Mouse (Mus musculus): ENCODE measurements around the gene Pld1. TPM values are rescaled to one million over a fixed set of nuclear protein-coding genes. Genes with fewer than 3 reads are reported as not detected.

The Pld1 gene
- polyA plus RNA-seq, 1 experiment from 2014 or later: 5.0 TPM

- no peak for TF ChIP-seq CTCF (IDR thresholded peaks at IDR 0.05; ENCODE audit: low read depth)
- H3K27ac ChIP-seq: no peak overlapping the region
- H3K4me3 ChIP-seq (replicated peaks; ENCODE audit: low read depth, low read length): no peak overlapping the region
- DNase-seq (ENCODE audit: low spot score): no peak
- H3K27me3 ChIP-seq (ENCODE audit: insufficient read depth, low read length): no peaks in the 10 kb centered on the region
- ATAC-seq (replicated peaks; ENCODE audit: low FRiP score, low read depth): no peak
- no peaks in the 10 kb centered on the region for H3K36me3 ChIP-seq (ENCODE audit: insufficient read depth, low read length)
- no peak overlapping the region for H3K4me2 ChIP-seq (ENCODE audit: low read length)
- 88% methylated on average over 2 of the region's 2 CpGs for WGBS
- no peaks in the 10 kb centered on the region for H3K9me3 ChIP-seq (replicated peaks; ENCODE audit: low read length)
- H3K4me1 ChIP-seq (replicated peaks; ENCODE audit: insufficient read depth, low read length): no peaks in the 10 kb centered on the region
- H3K9ac ChIP-seq (ENCODE audit: low read depth, low read length): no peak overlapping the region
Observed at GRCm38 (mm10) chr3:27950726-27951125, 12.2 kb downstream of the Pld1 start.

- TF ChIP-seq CTCF (IDR thresholded peaks at IDR 0.05; ENCODE audit: low read depth): no peak
- Histone ChIP-seq H3K27me3 (ENCODE audit: insufficient read depth, low read length) (no peaks in the 10 kb centered on the region), H3K27ac (no peak overlapping the region), H3K9ac (ENCODE audit: low read depth, low read length) (no peak overlapping the region), H3K4me2 (ENCODE audit: low read length) (no peak overlapping the region), H3K4me1 (replicated peaks; ENCODE audit: insufficient read depth, low read length) (no peaks in the 10 kb centered on the region), H3K9me3 (replicated peaks; ENCODE audit: low read length) (no peaks in the 10 kb centered on the region), H3K36me3 (ENCODE audit: insufficient read depth, low read length) (no peaks in the 10 kb centered on the region), H3K4me3 (replicated peaks; ENCODE audit: low read depth, low read length) (no peak overlapping the region)
- DNase-seq (ENCODE audit: low spot score) (no peak), ATAC-seq (replicated peaks; ENCODE audit: low FRiP score, low read depth) (no peak)
- WGBS: 82% methylated on average over 4 of the region's 4 CpGs
Observed at GRCm38 (mm10) chr3:27951721-27952120, 13.2 kb downstream of the Pld1 start.

- Histone ChIP-seq H3K9ac (ENCODE audit: low read depth, low read length) (no peak overlapping the region), H3K36me3 (ENCODE audit: insufficient read depth, low read length) (no peaks in the 10 kb centered on the region), H3K4me2 (ENCODE audit: low read length) (no peak overlapping the region), H3K27ac (no peak overlapping the region), H3K9me3 (replicated peaks; ENCODE audit: low read length) (no peaks in the 10 kb centered on the region), H3K4me3 (replicated peaks; ENCODE audit: low read depth, low read length) (no peak overlapping the region), H3K27me3 (ENCODE audit: insufficient read depth, low read length) (no peaks in the 10 kb centered on the region), H3K4me1 (replicated peaks; ENCODE audit: insufficient read depth, low read length) (no peaks in the 10 kb centered on the region)
- ATAC-seq (replicated peaks; ENCODE audit: low FRiP score, low read depth): no peak
- DNase-seq (ENCODE audit: low spot score): no peak
- TF ChIP-seq CTCF (IDR thresholded peaks at IDR 0.05; ENCODE audit: low read depth): no peak
- WGBS: 87% methylated on average over 1 of the region's 1 CpGs
Observed at GRCm38 (mm10) chr3:27956006-27956405, 17.5 kb downstream of the Pld1 start.

- DNase-seq (ENCODE audit: low spot score) (no peak), ATAC-seq (replicated peaks; ENCODE audit: low FRiP score, low read depth) (peak; percentile 54; the same call in 1 of the 2 replicates)
- H3K4me3 ChIP-seq (replicated peaks; ENCODE audit: low read depth, low read length): no peak overlapping the region
- WGBS: 86% methylated on average over 6 of the region's 6 CpGs
- H3K36me3 ChIP-seq (ENCODE audit: insufficient read depth, low read length): no peaks in the 10 kb centered on the region
- no peak overlapping the region for H3K9ac ChIP-seq (ENCODE audit: low read depth, low read length)
- no peak overlapping the region for H3K27ac ChIP-seq
- no peaks in the 10 kb centered on the region for H3K4me1 ChIP-seq (replicated peaks; ENCODE audit: insufficient read depth, low read length)
- H3K4me2 ChIP-seq (ENCODE audit: low read length): no peak overlapping the region
- no peaks in the 10 kb centered on the region for H3K9me3 ChIP-seq (replicated peaks; ENCODE audit: low read length)
- H3K27me3 ChIP-seq (ENCODE audit: insufficient read depth, low read length): no peaks in the 10 kb centered on the region
- no peak for TF ChIP-seq CTCF (IDR thresholded peaks at IDR 0.05; ENCODE audit: low read depth)
Observed at GRCm38 (mm10) chr3:27959221-27959620, 20.7 kb downstream of the Pld1 start.

GRCm38 (mm10) chr3:27961162-27961561, 22.7 kb downstream of the Pld1 start:
- Histone ChIP-seq H3K4me2 (ENCODE audit: low read length) (no peak overlapping the region), H3K36me3 (ENCODE audit: insufficient read depth, low read length) (no peaks in the 10 kb centered on the region), H3K9ac (ENCODE audit: low read depth, low read length) (no peak overlapping the region), H3K27me3 (ENCODE audit: insufficient read depth, low read length) (no peaks in the 10 kb centered on the region), H3K9me3 (replicated peaks; ENCODE audit: low read length) (no peaks in the 10 kb centered on the region), H3K4me3 (replicated peaks; ENCODE audit: low read depth, low read length) (no peak overlapping the region), H3K27ac (no peak overlapping the region), H3K4me1 (replicated peaks; ENCODE audit: insufficient read depth, low read length) (no peaks in the 10 kb centered on the region)
- no peak for ATAC-seq (replicated peaks; ENCODE audit: low FRiP score, low read depth)
- no peak for DNase-seq (ENCODE audit: low spot score)
- no peak for TF ChIP-seq CTCF (IDR thresholded peaks at IDR 0.05; ENCODE audit: low read depth)
- WGBS: 86% methylated on average over 3 of the region's 3 CpGs

- Histone ChIP-seq H3K9me3 (replicated peaks; ENCODE audit: low read length) (no peaks in the 10 kb centered on the region), H3K27ac (no peak overlapping the region), H3K36me3 (ENCODE audit: insufficient read depth, low read length) (no peaks in the 10 kb centered on the region), H3K9ac (ENCODE audit: low read depth, low read length) (no peak overlapping the region), H3K4me1 (replicated peaks; ENCODE audit: insufficient read depth, low read length) (no peaks in the 10 kb centered on the region), H3K4me2 (ENCODE audit: low read length) (no peak overlapping the region), H3K4me3 (replicated peaks; ENCODE audit: low read depth, low read length) (no peak overlapping the region), H3K27me3 (ENCODE audit: insufficient read depth, low read length) (no peaks in the 10 kb centered on the region)
- no peak for ATAC-seq (replicated peaks; ENCODE audit: low FRiP score, low read depth)
- DNase-seq (ENCODE audit: low spot score): no peak
- WGBS: 41% methylated on average over 6 of the region's 6 CpGs
- TF ChIP-seq CTCF (IDR thresholded peaks at IDR 0.05; ENCODE audit: low read depth): no peak
Observed at GRCm38 (mm10) chr3:27963795-27964201, 25.3 kb downstream of the Pld1 start.

GRCm38 (mm10) chr3:27968671-27969070, 30.2 kb downstream of the Pld1 start:
- no peak for ATAC-seq (replicated peaks; ENCODE audit: low FRiP score, low read depth)

More at GRCm38 (mm10) chr3:27968671-27969070, 30.2 kb downstream of the Pld1 start:
- TF ChIP-seq CTCF (IDR thresholded peaks at IDR 0.05; ENCODE audit: low read depth): no peak
- no peak for DNase-seq (ENCODE audit: low spot score)
- H3K36me3 ChIP-seq (ENCODE audit: insufficient read depth, low read length): no peaks in the 10 kb centered on the region
- 82% methylated on average over 8 of the region's 8 CpGs for WGBS
- H3K27me3 ChIP-seq (ENCODE audit: insufficient read depth, low read length): no peaks in the 10 kb centered on the region
- no peaks in the 10 kb centered on the region for H3K9me3 ChIP-seq (replicated peaks; ENCODE audit: low read length)
- no peak overlapping the region for H3K4me2 ChIP-seq (ENCODE audit: low read length)
- no peaks in the 10 kb centered on the region for H3K4me1 ChIP-seq (replicated peaks; ENCODE audit: insufficient read depth, low read length)
- no peak overlapping the region for H3K9ac ChIP-seq (ENCODE audit: low read depth, low read length)
- no peak overlapping the region for H3K27ac ChIP-seq
- no peak overlapping the region for H3K4me3 ChIP-seq (replicated peaks; ENCODE audit: low read depth, low read length)

Data from kidney, postnatal 0 days (tissue).